Mouse (Mus musculus) spleen, adult 18-20 months (tissue): ENCODE measurements around the gene Stam2.

Experiments used
- DNase-seq, 2 experiments: peaks; one replicate each; pipeline ENCODE4 v3.0.0; 2022; ENCODE audit warnings: mixed read lengths in 2 of 2

Gene Stam2

DNA sequence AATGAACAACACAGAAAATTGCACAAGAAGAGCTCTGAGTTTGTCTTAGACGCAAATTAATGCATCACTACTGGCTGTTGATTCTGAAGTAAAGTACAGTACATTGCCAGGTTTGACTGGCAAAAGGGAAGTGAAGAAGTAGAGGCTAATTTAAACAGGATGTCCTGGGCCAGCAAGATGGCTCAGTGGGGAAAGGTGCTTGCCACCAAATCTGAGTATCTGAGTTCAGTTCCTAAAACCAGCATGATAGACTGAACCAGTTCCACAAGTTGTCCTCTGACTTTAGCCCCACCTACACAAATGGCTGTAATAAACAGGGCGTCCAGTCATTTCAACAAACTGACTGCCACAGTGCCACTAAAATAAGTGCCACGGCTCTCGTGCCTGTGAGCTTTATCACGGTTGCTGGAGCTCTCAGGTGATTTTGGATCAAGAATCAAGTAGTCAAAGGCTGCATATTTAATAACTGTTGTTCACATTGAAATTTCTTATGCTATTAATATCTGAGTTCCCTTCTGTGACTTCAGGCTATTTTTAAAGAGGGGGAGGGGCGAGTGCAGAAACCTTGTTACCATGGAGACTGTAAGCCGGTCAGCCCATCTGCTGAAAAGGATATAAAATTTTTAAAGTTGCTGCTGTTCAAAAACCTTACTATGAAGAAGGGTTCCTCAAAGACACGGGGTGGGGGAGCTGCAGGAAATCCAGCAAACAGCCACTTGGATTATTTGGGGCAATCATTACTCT is 94.7 kb downstream of the Stam2 start:
- no peak for DNase-seq

DNA sequence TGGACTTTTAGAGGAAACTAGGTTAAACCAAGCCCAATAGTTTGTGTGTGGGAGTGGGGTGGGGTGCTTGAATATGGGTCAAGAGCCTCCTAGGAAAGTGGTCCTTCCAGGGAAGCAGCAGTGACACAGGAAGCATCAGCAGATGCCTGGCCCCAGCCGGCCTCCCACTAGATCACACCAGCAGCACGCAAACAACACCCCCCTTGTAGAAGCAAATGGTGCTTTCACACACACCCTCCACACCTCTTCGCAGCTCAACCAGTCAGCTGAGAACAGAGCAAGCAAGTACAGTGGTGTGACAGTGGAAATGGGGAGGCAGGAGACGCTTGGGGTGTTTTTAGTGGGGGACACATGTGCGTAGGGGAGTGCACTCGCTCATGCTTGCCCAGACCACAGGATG is 98.4 kb downstream of the Stam2 start:
- no peak for DNase-seq
